In genomic region chr5:99214400-99214799, GRCm38 (mm10) we compare ENCODE assay signal across 10 mouse cellular contexts.
A peak's percentile ranks its signal among the peaks of the same experiment; 100 is the strongest.
DNase-seq lines count a peak whose midpoint lies in the region.
"Had no signal": no experiment of that assay in that cellular context is flagged by ENCODE, and none has a peak within 500 bp of the region (broad histone marks: within the 10 kb centered on the region; RNA-seq: fewer than 3 reads in every experiment).

No protein-coding gene starts in this region.

- DNase-seq in layer of hippocampus, adult 9-10 months (ENCODE audit: low spot score), result peak; percentile 30
- DNase-seq in layer of hippocampus, postnatal 14 days (ENCODE audit: low spot score in 2 of 2), result no peak
- peak; percentile 22 for DNase-seq in CD4-positive helper T cell, adult 2 months (ENCODE audit: low read depth, low spot score)
- peak; percentile 21 for DNase-seq in adipocyte (ENCODE audit: low spot score)
- peak; percentile 24 for DNase-seq in lung, postnatal 14 days
- no peak for DNase-seq in thymus, postnatal 4 days
- DNase-seq in kidney, adult 18-20 months, result no peak
- DNase-seq: adrenal gland, postnatal 25 days; cerebellum, adult 9-11 months; thymus, postnatal 36 days had no signal

Comparison
In these comparisons a context has a peak if more than half of its experiments do, and no peak if none do; other contexts are left out.
1. DNase-seq: peak in layer of hippocampus, adult 9-10 months (single experiment), CD4-positive helper T cell, adult 2 months (single experiment), adipocyte (single experiment) and lung, postnatal 14 days (single experiment); none in layer of hippocampus, postnatal 14 days (0 of 2), thymus, postnatal 4 days (single experiment) and kidney, adult 18-20 months (single experiment).